Mouse (Mus musculus): ENCODE measurements at regions not wholly inside any gene's neighbourhood (a gene's known extent, or its start where the extent isn't known, plus 50 kb on each side); places are given as distances from the start of the nearest gene placed in this dataset.

GRCm38 (mm10) chr15:24906957-24907356, 506.6 kb downstream of the Basp1 start:
- Histone ChIP-seq H3K36me3 (ENCODE audit: control insufficient read depth, insufficient read depth, low read length, poor library complexity, severe bottlenecking) (no peaks in the 10 kb centered on the region), H3K4me1 (ENCODE audit: control insufficient read depth in 2 of 2, insufficient read depth in 2 of 2, low read length in 2 of 2, poor library complexity in 1 of 2) (no peaks in the 10 kb centered on the region), H3K4me3 (ENCODE audit: insufficient read depth in 1 of 2, low read depth in 1 of 2, low read length in 2 of 2, poor library complexity in 1 of 2, severe bottlenecking in 1 of 2) (no peak overlapping the region), H3K9me3 (ENCODE audit: control insufficient read depth, insufficient read depth, low read depth, low read length) (no peaks in the 10 kb centered on the region), H3K27ac (ENCODE audit: insufficient read depth, low read depth, low read length, poor library complexity, severe bottlenecking) (no peak overlapping the region), H3K9ac (ENCODE audit: insufficient read depth, low read depth, low read length, poor library complexity, severe bottlenecking) (no peak overlapping the region)
- no peak for TF ChIP-seq ZNF384 (IDR thresholded peaks at IDR 0.05; ENCODE audit: low read depth, low read length)
- no peak for TF ChIP-seq ZC3H11A (IDR thresholded peaks at IDR 0.05; ENCODE audit: borderline replicate concordance, low read depth, low read length)
- no peak for TF ChIP-seq HCFC1 (IDR thresholded peaks at IDR 0.05; ENCODE audit: borderline replicate concordance, insufficient read depth, low read length)
- no peak for TF ChIP-seq CHD2 (IDR thresholded peaks at IDR 0.05; ENCODE audit: low read depth, low read length)
- no peak for TF ChIP-seq MAFK (IDR thresholded peaks at IDR 0.05; ENCODE audit: insufficient read depth, low read depth, low read length)
- no peak for DNase-seq (ENCODE audit: low read depth, low spot score)
- in situ Hi-C loops (cut with MboI; ENCODE audit: low sequenced_read_pairs in 2 of 2, unreplicated experiment in 2 of 2) = no loop called here

GRCm38 (mm10) chr15:24878846-24879245, 534.7 kb downstream of the Basp1 start:
- H3K9ac ChIP-seq (ENCODE audit: insufficient read depth, low read depth, low read length, poor library complexity, severe bottlenecking) = no peak overlapping the region
- H3K36me3 ChIP-seq (ENCODE audit: control insufficient read depth, insufficient read depth, low read length, poor library complexity, severe bottlenecking) = no peaks in the 10 kb centered on the region
- no peaks in the 10 kb centered on the region for H3K4me1 ChIP-seq (ENCODE audit: control insufficient read depth in 2 of 2, insufficient read depth in 2 of 2, low read length in 2 of 2, poor library complexity in 1 of 2)
- TF ChIP-seq CHD2 (IDR thresholded peaks at IDR 0.05; ENCODE audit: low read depth, low read length) (no peak), ZC3H11A (IDR thresholded peaks at IDR 0.05; ENCODE audit: borderline replicate concordance, low read depth, low read length) (no peak), HCFC1 (IDR thresholded peaks at IDR 0.05; ENCODE audit: borderline replicate concordance, insufficient read depth, low read length) (no peak), MAFK (IDR thresholded peaks at IDR 0.05; ENCODE audit: insufficient read depth, low read depth, low read length) (no peak), ZNF384 (IDR thresholded peaks at IDR 0.05; ENCODE audit: low read depth, low read length) (no peak)
- DNase-seq (ENCODE audit: low read depth, low spot score) = no peak
- no peaks in the 10 kb centered on the region for H3K9me3 ChIP-seq (ENCODE audit: control insufficient read depth, insufficient read depth, low read depth, low read length)
- H3K27ac ChIP-seq (ENCODE audit: insufficient read depth, low read depth, low read length, poor library complexity, severe bottlenecking) = no peak overlapping the region
- H3K4me3 ChIP-seq (ENCODE audit: insufficient read depth in 1 of 2, low read depth in 1 of 2, low read length in 2 of 2, poor library complexity in 1 of 2, severe bottlenecking in 1 of 2) = no peak overlapping the region
- in situ Hi-C loops (cut with MboI; ENCODE audit: low sequenced_read_pairs in 2 of 2, unreplicated experiment in 2 of 2) = no loop called here

GRCm38 (mm10) chr15:24877711-24878598, 535.6 kb downstream of the Basp1 start:
- no peak for DNase-seq (ENCODE audit: low read depth, low spot score)
- TF ChIP-seq HCFC1 (IDR thresholded peaks at IDR 0.05; ENCODE audit: borderline replicate concordance, insufficient read depth, low read length) (no peak), CHD2 (IDR thresholded peaks at IDR 0.05; ENCODE audit: low read depth, low read length) (no peak), MAFK (IDR thresholded peaks at IDR 0.05; ENCODE audit: insufficient read depth, low read depth, low read length) (no peak), ZC3H11A (IDR thresholded peaks at IDR 0.05; ENCODE audit: borderline replicate concordance, low read depth, low read length) (no peak), ZNF384 (IDR thresholded peaks at IDR 0.05; ENCODE audit: low read depth, low read length) (no peak)
- Histone ChIP-seq H3K9ac (ENCODE audit: insufficient read depth, low read depth, low read length, poor library complexity, severe bottlenecking) (no peak overlapping the region), H3K36me3 (ENCODE audit: control insufficient read depth, insufficient read depth, low read length, poor library complexity, severe bottlenecking) (no peaks in the 10 kb centered on the region), H3K4me3 (ENCODE audit: insufficient read depth in 1 of 2, low read depth in 1 of 2, low read length in 2 of 2, poor library complexity in 1 of 2, severe bottlenecking in 1 of 2) (no peak overlapping the region), H3K4me1 (ENCODE audit: control insufficient read depth in 2 of 2, insufficient read depth in 2 of 2, low read length in 2 of 2, poor library complexity in 1 of 2) (no peaks in the 10 kb centered on the region), H3K27ac (ENCODE audit: insufficient read depth, low read depth, low read length, poor library complexity, severe bottlenecking) (no peak overlapping the region), H3K9me3 (ENCODE audit: control insufficient read depth, insufficient read depth, low read depth, low read length) (no peaks in the 10 kb centered on the region)
- in situ Hi-C loops (cut with MboI; ENCODE audit: low sequenced_read_pairs in 2 of 2, unreplicated experiment in 2 of 2) = no loop called here

GRCm38 (mm10) chr15:24876157-24876731, 537.3 kb downstream of the Basp1 start:
- H3K9ac ChIP-seq (ENCODE audit: insufficient read depth, low read depth, low read length, poor library complexity, severe bottlenecking) = no peak overlapping the region
- H3K36me3 ChIP-seq (ENCODE audit: control insufficient read depth, insufficient read depth, low read length, poor library complexity, severe bottlenecking) = no peaks in the 10 kb centered on the region
- no peak for DNase-seq (ENCODE audit: low read depth, low spot score)
- no peak overlapping the region for H3K4me3 ChIP-seq (ENCODE audit: insufficient read depth in 1 of 2, low read depth in 1 of 2, low read length in 2 of 2, poor library complexity in 1 of 2, severe bottlenecking in 1 of 2)
- no peaks in the 10 kb centered on the region for H3K9me3 ChIP-seq (ENCODE audit: control insufficient read depth, insufficient read depth, low read depth, low read length)
- TF ChIP-seq HCFC1 (IDR thresholded peaks at IDR 0.05; ENCODE audit: borderline replicate concordance, insufficient read depth, low read length) = no peak
- no peak for TF ChIP-seq MAFK (IDR thresholded peaks at IDR 0.05; ENCODE audit: insufficient read depth, low read depth, low read length)
- TF ChIP-seq ZC3H11A (IDR thresholded peaks at IDR 0.05; ENCODE audit: borderline replicate concordance, low read depth, low read length) = no peak
- TF ChIP-seq CHD2 (IDR thresholded peaks at IDR 0.05; ENCODE audit: low read depth, low read length) = no peak
- TF ChIP-seq ZNF384 (IDR thresholded peaks at IDR 0.05; ENCODE audit: low read depth, low read length) = no peak
- in situ Hi-C loops (cut with MboI; ENCODE audit: low sequenced_read_pairs in 2 of 2, unreplicated experiment in 2 of 2) = no loop called here
- H3K27ac ChIP-seq (ENCODE audit: insufficient read depth, low read depth, low read length, poor library complexity, severe bottlenecking) = no peak overlapping the region
- H3K4me1 ChIP-seq (ENCODE audit: control insufficient read depth in 2 of 2, insufficient read depth in 2 of 2, low read length in 2 of 2, poor library complexity in 1 of 2) = no peaks in the 10 kb centered on the region
